ENCODE assay signal across 15 mouse cellular contexts in the genomic region with DNA sequence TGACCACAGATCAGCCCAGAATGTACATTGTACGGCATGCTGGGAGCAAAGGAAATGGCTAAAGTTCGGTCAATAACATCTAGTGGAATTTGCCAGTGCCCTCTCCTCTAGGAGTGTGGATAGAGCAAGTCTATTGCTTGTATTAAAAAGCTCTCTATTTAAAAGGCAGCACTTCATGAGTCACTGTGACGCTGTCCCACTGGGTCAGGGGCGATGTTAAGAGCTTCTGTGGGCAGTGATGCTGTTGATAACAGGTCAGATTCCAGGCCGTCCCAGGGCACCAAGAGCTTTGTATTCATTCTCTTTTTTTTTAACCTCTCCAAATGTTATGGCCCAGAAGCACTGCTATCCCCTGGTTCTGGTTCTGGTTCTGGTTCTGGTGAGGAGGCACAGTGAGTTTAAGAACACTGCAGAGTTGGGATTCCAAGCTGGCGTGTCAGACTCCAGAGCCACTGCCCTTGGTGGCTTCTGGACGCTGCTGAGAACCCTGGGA. TPM values are rescaled to one million over a fixed set of nuclear protein-coding genes. Genes with fewer than 3 reads are reported as not detected.
DNase-seq lines count a peak whose midpoint lies in the region; ATAC-seq lines count a peak whose summit lies in the region.
"Had no signal": no experiment of that assay in that cellular context is flagged by ENCODE, and none has a peak within 500 bp of the region (broad histone marks: within the 10 kb centered on the region; RNA-seq: fewer than 3 reads in every experiment).

No protein-coding gene starts in this region.

- H3K4me2 ChIP-seq in heart, embryonic 15.5 days, result no peak overlapping the region
- H3K4me2 ChIP-seq in lung, embryonic 15.5 days, result no peak overlapping the region
- no peak overlapping the region for H3K4me2 ChIP-seq in liver, embryonic 11.5 days
- H3K4me2 ChIP-seq: midbrain, embryonic 12.5 days; neural tube, embryonic 12.5 days had no signal

- peaks cover 27% of the 10 kb centered on the region for H3K4me1 ChIP-seq in heart, embryonic 15.5 days (replicated peaks)
- peaks cover 20% of the 10 kb centered on the region for H3K4me1 ChIP-seq in lung, embryonic 15.5 days
- H3K4me1 ChIP-seq in liver, embryonic 11.5 days (replicated peaks; ENCODE audit: control insufficient read depth, insufficient read depth, low read length), result no peaks in the 10 kb centered on the region

- H3K4me3 ChIP-seq in heart, embryonic 15.5 days, result no peak overlapping the region
- no peak overlapping the region for H3K4me3 ChIP-seq in lung, embryonic 15.5 days
- no peak overlapping the region for H3K4me3 ChIP-seq in liver, embryonic 11.5 days (ENCODE audit: low read depth, low read length)
- H3K4me3 ChIP-seq: midbrain, embryonic 12.5 days; neural tube, embryonic 12.5 days had no signal

- no peak overlapping the region for H3K9ac ChIP-seq in heart, embryonic 15.5 days
- H3K9ac ChIP-seq in lung, embryonic 15.5 days, result no peak overlapping the region
- no peak overlapping the region for H3K9ac ChIP-seq in liver, embryonic 11.5 days (ENCODE audit: low read depth, low read length)
- H3K9ac ChIP-seq: midbrain, embryonic 12.5 days; neural tube, embryonic 12.5 days had no signal

- peaks cover 48% of the 10 kb centered on the region for H3K36me3 ChIP-seq in heart, embryonic 15.5 days
- H3K36me3 ChIP-seq in lung, embryonic 15.5 days, result peaks cover 15% of the 10 kb centered on the region; the same call in 1 of the 2 replicates
- H3K36me3 ChIP-seq in liver, embryonic 11.5 days (ENCODE audit: control insufficient read depth, insufficient read depth, low read length), result peaks cover 10% of the 10 kb centered on the region

- H3K27me3 ChIP-seq in heart, embryonic 15.5 days, result no peaks in the 10 kb centered on the region
- H3K27me3 ChIP-seq in lung, embryonic 15.5 days, result no peaks in the 10 kb centered on the region
- H3K27me3 ChIP-seq in liver, embryonic 11.5 days (replicated peaks; ENCODE audit: control insufficient read depth, insufficient read depth, low read length), result no peaks in the 10 kb centered on the region
- H3K27me3 ChIP-seq: midbrain, embryonic 12.5 days; neural tube, embryonic 12.5 days had no signal

- ATAC-seq in heart, embryonic 15.5 days (replicated peaks; ENCODE audit: insufficient number of reproducible peaks, insufficient read depth, low FRiP score, low read depth), result peak; percentile 36; the same call in 1 of the 2 replicates
- no peak for ATAC-seq in lung, embryonic 15.5 days (ENCODE audit: borderline replicate concordance, extremely low read depth, low FRiP score, low TSS enrichment)
- ATAC-seq in common myeloid progenitor, adult 5-6 weeks (replicated peaks; ENCODE audit: low read depth, poor library complexity, severe bottlenecking), result peak; percentile 15; the same call in 1 of the 2 replicates
- no peak for ATAC-seq in liver, embryonic 11.5 days (replicated peaks; ENCODE audit: low FRiP score)
- ATAC-seq: intestine, embryonic 16.5 days had no signal

- 45% methylated on average over 7 of the region's 7 CpGs for WGBS in heart, embryonic 15.5 days
- WGBS in lung, embryonic 15.5 days, result 50% methylated on average over 7 of the region's 7 CpGs
- 72% methylated on average over 7 of the region's 7 CpGs for WGBS in liver, embryonic 11.5 days

- H3K9me3 ChIP-seq in heart, embryonic 15.5 days (replicated peaks), result no peaks in the 10 kb centered on the region
- no peaks in the 10 kb centered on the region for H3K9me3 ChIP-seq in lung, embryonic 15.5 days
- H3K9me3 ChIP-seq in liver, embryonic 11.5 days (ENCODE audit: control insufficient read depth, low read length), result no peaks in the 10 kb centered on the region
- H3K9me3 ChIP-seq: midbrain, embryonic 12.5 days; neural tube, embryonic 12.5 days had no signal

- DNase-seq in adrenal gland, postnatal 10 days, result peak; percentile 35
- DNase-seq in adrenal gland, postnatal 4 days (ENCODE audit: low spot score in 2 of 2), result no peak
- DNase-seq in heart, adult 18-20 months, result no peak
- no peak for DNase-seq in lung, postnatal 36 days
- no peak for DNase-seq in liver, embryonic 11.5 days (ENCODE audit: low spot score)
- DNase-seq: cerebellum, adult 18-20 months; lung, adult 2 months had no signal

- peak overlapping the region; percentile 75 for H3K27ac ChIP-seq in heart, embryonic 15.5 days
- H3K27ac ChIP-seq in lung, embryonic 15.5 days, result peak overlapping the region; percentile 14; the same call in 1 of the 2 replicates
- H3K27ac ChIP-seq in liver, embryonic 11.5 days (ENCODE audit: low read depth, low read length), result no peak overlapping the region
- H3K27ac ChIP-seq: midbrain, embryonic 12.5 days; neural tube, embryonic 12.5 days had no signal

RNA-seq across cellular contexts. Expression of gene Btbd16, which starts 17.5 kb away (rescaled TPM):
- under 1 TPM in 1 of 2 experiments, not detected in 1; 0.18 TPM for total RNA-seq in adrenal gland, postnatal 10 days (2021)
- total RNA-seq in adrenal gland, postnatal 4 days (2021), result under 1 TPM; 0.11 to 0.36 TPM
- polyA plus RNA-seq in heart, embryonic 15.5 days (2015; fragmentation: Nextera tagmentation; extraction: Ambion mirVana), result 0.09 TPM in 1 of 2 replicates, not detected in the other
- total RNA-seq in heart, adult 18-20 months (2021), result under 1 TPM in 1 of 2 experiments, not detected in 1; 0.36 TPM
- polyA plus RNA-seq in lung, embryonic 15.5 days (2015; fragmentation: Nextera tagmentation; extraction: Ambion mirVana), result not detected in 2 replicates
- 0.32 and 0.68 TPM in 2 replicates for total RNA-seq in common myeloid progenitor, adult 5-6 weeks (2017)
- not detected in 2 replicates for polyA plus RNA-seq in liver, embryonic 11.5 days (2014; fragmentation: Nextera tagmentation; extraction: Ambion mirVana)
- polyA plus RNA-seq: embryonic facial prominence, embryonic 14.5 days; forebrain, embryonic 11.5 days; lung, adult 2 months; midbrain, embryonic 12.5 days had no signal

Comparison
In these comparisons a context has a peak if more than half of its experiments do, and no peak if none do; other contexts are left out.
1. ATAC-seq: peak in heart, embryonic 15.5 days (single experiment) and common myeloid progenitor, adult 5-6 weeks (single experiment); none in lung, embryonic 15.5 days (single experiment) and liver, embryonic 11.5 days (single experiment).